In genomic region chr14:60689768-60690167, GRCm38 (mm10) we compare ENCODE assay signal across 25 mouse cellular contexts.
"Had no signal": no experiment of that assay in that cellular context is flagged by ENCODE, and none has a peak within 500 bp of the region (broad histone marks: within the 10 kb centered on the region; RNA-seq: fewer than 3 reads in every experiment).

No protein-coding gene starts in this region.

- H3K4me1 ChIP-seq: lung, embryonic 15.5 days had no signal

- H3K4me2 ChIP-seq: limb, embryonic 13.5 days; liver, embryonic 12.5 days; liver, embryonic 15.5 days; lung, embryonic 15.5 days; midbrain, embryonic 11.5 days; midbrain, embryonic 15.5 days; neural tube, embryonic 12.5 days; neural tube, embryonic 15.5 days had no signal

- H3K27ac ChIP-seq: kidney, postnatal 0 days; layer of hippocampus, adult 2 months; limb, embryonic 10.5 days; limb, embryonic 13.5 days; liver, embryonic 12.5 days; liver, embryonic 15.5 days; lung, embryonic 15.5 days; midbrain, embryonic 15.5 days; neural tube, embryonic 12.5 days; neural tube, embryonic 15.5 days; stomach, postnatal 0 days had no signal

- H3K4me3 ChIP-seq: layer of hippocampus, adult 2 months; limb, embryonic 10.5 days; limb, embryonic 13.5 days; liver, embryonic 12.5 days; liver, embryonic 15.5 days; lung, embryonic 15.5 days; megakaryocyte, embryonic 14.5 days; midbrain, embryonic 15.5 days; neural tube, embryonic 12.5 days; neural tube, embryonic 15.5 days had no signal

- H3K36me3 ChIP-seq: limb, embryonic 13.5 days; lung, embryonic 15.5 days; midbrain, embryonic 15.5 days; neural tube, embryonic 15.5 days had no signal

- DNase-seq: kidney, postnatal 25 days; layer of hippocampus, adult 9-11 months; liver; lung, adult 18-20 months; lung, postnatal 10 days; lung, postnatal 36 days; right cerebral cortex, adult 18-20 months; right cerebral cortex, postnatal 14 days; right cerebral cortex, postnatal 4 days; thymus, adult 2 months; thymus, postnatal 14 days; thymus, postnatal 4 days had no signal

- H3K9ac ChIP-seq: limb, embryonic 13.5 days; liver, embryonic 12.5 days; liver, embryonic 15.5 days; lung, embryonic 15.5 days; midbrain, embryonic 15.5 days; neural tube, embryonic 12.5 days; neural tube, embryonic 15.5 days had no signal

- H3K27me3 ChIP-seq: limb, embryonic 13.5 days; liver, embryonic 12.5 days; liver, embryonic 15.5 days; lung, embryonic 15.5 days; midbrain, embryonic 15.5 days; neural tube, embryonic 15.5 days had no signal

- H3K9me3 ChIP-seq: limb, embryonic 10.5 days; limb, embryonic 13.5 days; liver, embryonic 12.5 days; liver, embryonic 15.5 days; lung, embryonic 15.5 days; megakaryocyte, embryonic 14.5 days; midbrain, embryonic 15.5 days; neural tube, embryonic 12.5 days; neural tube, embryonic 15.5 days had no signal

- ATAC-seq: liver, embryonic 12.5 days; midbrain, embryonic 15.5 days had no signal
